Mouse (Mus musculus): Measurements from ENCODE around the gene Ppia. TPM values are rescaled to one million over a fixed set of nuclear protein-coding genes. Genes with fewer than 3 reads are reported as not detected.
"Not testable (repeated sequence)": the region's sequence is repeated elsewhere in the genome, so short reads cannot be mapped to it uniquely, and the experiment has no call there.

Ppia gene
- polyA plus RNA-seq, 1 experiment from 2014 or later, result 4,554 TPM

GRCm38 (mm10) chr11:6406251-6407161 lies 8.7 kb upstream of the Ppia start:
- Histone ChIP-seq H3K27ac (replicated peaks) (peak overlapping the region; percentile 80), H3K9ac (no peak overlapping the region; the same call in 1 of the 2 replicates), H3K4me1 (replicated peaks) (peaks cover 26% of the 10 kb centered on the region), H3K4me3 (no peak overlapping the region), H3K9me3 (no peaks in the 10 kb centered on the region), H3K36me3 (peaks cover 49% of the 10 kb centered on the region), H3K27me3 (no peaks in the 10 kb centered on the region), H3K4me2 (no peak overlapping the region)
- WGBS, result 48% methylated on average over 14 of the region's 14 CpGs
- ATAC-seq (ENCODE audit: low read depth), result peak; percentile 24; the same call in 1 of the 2 replicates

DNA sequence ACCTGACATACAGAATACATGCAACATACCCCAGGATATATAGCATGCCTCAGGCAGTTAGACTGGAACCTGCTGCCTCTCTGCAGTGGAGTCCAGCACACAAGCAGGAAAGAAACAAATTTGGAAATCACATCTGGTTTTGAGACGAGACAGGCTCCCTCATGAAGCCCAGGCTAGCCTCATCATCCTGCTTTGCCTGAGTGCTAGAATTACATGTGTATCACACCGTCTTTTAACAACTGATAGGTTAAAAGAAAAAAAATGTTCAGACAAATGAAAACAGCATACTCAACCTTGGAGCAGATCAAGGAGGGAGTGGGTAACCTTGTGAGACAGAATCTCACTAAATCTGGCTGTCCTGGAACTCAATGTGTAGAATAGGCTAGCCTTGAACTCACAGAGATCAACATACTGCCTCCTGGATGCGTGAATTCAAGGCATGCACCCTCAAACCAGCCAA lies 8.1 kb upstream of the Ppia start:
- no peaks in the 10 kb centered on the region for H3K9me3 ChIP-seq
- peaks cover 42% of the 10 kb centered on the region for H3K36me3 ChIP-seq
- H3K4me3 ChIP-seq, result no peak overlapping the region
- ATAC-seq (ENCODE audit: low read depth), result no peak
- peak overlapping the region; percentile 80 for H3K27ac ChIP-seq (replicated peaks)
- no peaks in the 10 kb centered on the region for H3K27me3 ChIP-seq
- peaks cover 26% of the 10 kb centered on the region for H3K4me1 ChIP-seq (replicated peaks)
- no peak overlapping the region for H3K9ac ChIP-seq
- no peak overlapping the region for H3K4me2 ChIP-seq
- 91% methylated on average over 3 of the region's 3 CpGs for WGBS

- Histone ChIP-seq H3K9ac (no peak overlapping the region), H3K4me1 (replicated peaks) (peaks cover 24% of the 10 kb centered on the region), H3K27me3 (no peaks in the 10 kb centered on the region), H3K4me3 (no peak overlapping the region), H3K4me2 (no peak overlapping the region), H3K9me3 (no peaks in the 10 kb centered on the region), H3K27ac (replicated peaks) (no peak overlapping the region), H3K36me3 (peaks cover 13% of the 10 kb centered on the region)
- WGBS, result 48% methylated on average over 5 of the region's 5 CpGs
- no peak for ATAC-seq (ENCODE audit: low read depth)
Observed at GRCm38 (mm10) chr11:6410050-6410602, 5.1 kb upstream of the Ppia start.

DNA sequence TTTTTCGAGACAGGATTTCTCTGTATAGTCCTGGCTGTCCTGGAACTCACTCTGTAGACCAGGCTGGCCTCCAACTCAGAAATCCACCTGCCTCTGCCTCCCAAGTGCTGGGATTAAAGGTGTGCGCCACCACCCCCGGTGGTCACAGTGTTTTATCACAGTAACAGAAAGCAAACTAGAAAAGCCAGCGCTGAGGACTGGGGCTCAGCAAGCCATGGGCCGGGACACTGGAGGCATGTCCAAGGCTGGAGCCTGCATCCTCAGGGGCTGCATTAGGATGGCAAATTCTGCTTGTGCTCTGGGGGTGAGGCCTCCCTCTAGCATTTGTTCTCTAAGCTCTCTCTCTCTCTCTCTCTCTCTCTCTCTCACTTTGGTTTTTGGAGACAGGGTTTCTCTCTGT lies 4.5 kb upstream of the Ppia start:
- H3K4me1 ChIP-seq (replicated peaks), result peaks cover 19% of the 10 kb centered on the region
- H3K4me2 ChIP-seq; H3K27ac ChIP-seq (replicated peaks); H3K27me3 ChIP-seq; ATAC-seq (ENCODE audit: low read depth); H3K9me3 ChIP-seq; H3K4me3 ChIP-seq; H3K36me3 ChIP-seq; H3K9ac ChIP-seq: not testable (repeated sequence)
- WGBS, result 91% methylated on average over 5 of the region's 5 CpGs

DNA sequence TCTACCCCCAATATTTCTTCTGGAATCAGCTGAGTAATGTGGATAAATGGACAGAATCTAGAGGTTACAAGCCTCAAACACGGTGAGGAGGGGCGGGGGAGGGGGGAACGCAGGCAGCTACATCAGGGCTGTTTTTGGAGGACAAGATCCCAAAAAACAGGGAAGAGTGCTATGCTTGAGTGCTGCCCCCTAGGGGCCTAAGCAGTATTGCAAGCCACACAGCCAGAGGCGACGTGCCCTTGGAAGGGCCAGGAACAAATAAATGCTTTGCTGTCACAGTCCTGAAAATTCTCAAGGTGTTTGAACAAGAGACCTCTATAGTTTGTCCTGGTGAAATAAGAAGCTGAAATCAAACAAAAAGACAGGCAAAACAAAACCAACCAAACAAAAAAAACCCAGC lies 3.6 kb upstream of the Ppia start:
- 4% methylated on average over 5 of the region's 5 CpGs for WGBS
- no peaks in the 10 kb centered on the region for H3K9me3 ChIP-seq
- no peak overlapping the region for H3K4me2 ChIP-seq
- ATAC-seq (ENCODE audit: low read depth), result no peak
- H3K27me3 ChIP-seq, result no peaks in the 10 kb centered on the region
- H3K36me3 ChIP-seq, result no peaks in the 10 kb centered on the region
- no peak overlapping the region for H3K9ac ChIP-seq
- H3K4me3 ChIP-seq, result no peak overlapping the region
- H3K4me1 ChIP-seq (replicated peaks), result peaks cover 10% of the 10 kb centered on the region
- no peak overlapping the region for H3K27ac ChIP-seq (replicated peaks)

DNA sequence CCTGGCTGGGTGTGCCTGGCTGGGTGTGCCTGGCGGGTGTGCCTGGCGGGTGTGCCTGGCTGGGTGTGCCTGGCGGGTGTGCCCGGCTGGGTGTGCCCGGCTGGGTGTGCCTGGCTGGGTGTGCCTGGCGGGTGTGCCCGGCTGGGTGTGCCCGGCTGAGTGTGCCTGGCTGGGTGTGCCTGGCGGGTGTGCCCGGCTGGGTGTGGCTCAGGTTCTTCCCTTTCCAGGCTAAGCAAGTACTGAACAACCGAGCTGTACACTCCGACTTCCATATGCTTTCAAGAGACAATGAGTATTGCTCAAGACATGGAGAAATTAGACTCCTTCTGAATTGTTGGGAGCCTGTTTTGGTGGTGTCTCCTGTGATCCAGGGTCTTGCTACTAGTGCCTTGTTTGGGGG lies 2.0 kb upstream of the Ppia start:
- 98% methylated on average over 12 of the region's 12 CpGs for WGBS

GRCm38 (mm10) chr11:6415551-6416404 lies 535 bp downstream of the Ppia start:
- peak; percentile 95 for ATAC-seq (ENCODE audit: low read depth)
- WGBS, result under 1% methylated on average over 75 of the region's 102 CpGs
- H3K4me2 ChIP-seq, result peak overlapping the region; percentile 75

More for the DNA sequence above, 2.0 kb upstream of the Ppia start:
- H3K4me2 ChIP-seq, result no peak overlapping the region
- no peak overlapping the region for H3K27ac ChIP-seq (replicated peaks)
- H3K27me3 ChIP-seq, result no peaks in the 10 kb centered on the region
- H3K4me3 ChIP-seq, result no peak overlapping the region
- ATAC-seq (ENCODE audit: low read depth), result no peak
- H3K4me1 ChIP-seq (replicated peaks), result peaks cover 25% of the 10 kb centered on the region
- peaks cover under 1% of the 10 kb centered on the region for H3K36me3 ChIP-seq
- no peaks in the 10 kb centered on the region for H3K9me3 ChIP-seq
- no peak overlapping the region for H3K9ac ChIP-seq

GRCm38 (mm10) chr11:6416405-6417034 lies 1.3 kb downstream of the Ppia start:
- H3K36me3 ChIP-seq, result peaks cover 29% of the 10 kb centered on the region
- peak; percentile 49 for ATAC-seq (ENCODE audit: low read depth)
- peak overlapping the region; percentile 75 for H3K4me2 ChIP-seq
- peak overlapping the region; percentile 96 for H3K27ac ChIP-seq (replicated peaks)
- WGBS, result under 1% methylated on average over 30 of the region's 30 CpGs
- H3K9ac ChIP-seq, result peak overlapping the region; percentile 94
- peak overlapping the region; percentile 82 for H3K4me3 ChIP-seq
- no peaks in the 10 kb centered on the region for H3K9me3 ChIP-seq
- peaks cover 31% of the 10 kb centered on the region for H3K4me1 ChIP-seq (replicated peaks)
- no peaks in the 10 kb centered on the region for H3K27me3 ChIP-seq

More at GRCm38 (mm10) chr11:6415551-6416404, 535 bp downstream of the Ppia start:
- Histone ChIP-seq H3K9me3 (no peaks in the 10 kb centered on the region), H3K4me1 (replicated peaks) (peaks cover 31% of the 10 kb centered on the region), H3K27ac (replicated peaks) (peak overlapping the region; percentile 96), H3K9ac (peak overlapping the region; percentile 94), H3K4me3 (peak overlapping the region; percentile 82), H3K36me3 (peaks cover 23% of the 10 kb centered on the region), H3K27me3 (no peaks in the 10 kb centered on the region)

GRCm38 (mm10) chr11:6417069-6417468 lies 1.8 kb downstream of the Ppia start:
- Histone ChIP-seq H3K4me3 (peak overlapping the region; percentile 82), H3K36me3 (peaks cover 32% of the 10 kb centered on the region), H3K27ac (replicated peaks) (no peak overlapping the region; the same call in 1 of the 2 replicates), H3K4me1 (replicated peaks) (peaks cover 31% of the 10 kb centered on the region), H3K9ac (peak overlapping the region; percentile 94), H3K9me3 (no peaks in the 10 kb centered on the region), H3K4me2 (peak overlapping the region; percentile 75), H3K27me3 (no peaks in the 10 kb centered on the region)
- ATAC-seq (ENCODE audit: low read depth), result no peak
- WGBS, result 34% methylated on average over 2 of the region's 2 CpGs

- Histone ChIP-seq H3K36me3 (peaks cover 36% of the 10 kb centered on the region), H3K27ac (replicated peaks) (no peak overlapping the region), H3K4me3 (peak overlapping the region; percentile 82), H3K4me2 (peak overlapping the region; percentile 75), H3K27me3 (no peaks in the 10 kb centered on the region), H3K9me3 (no peaks in the 10 kb centered on the region), H3K9ac (peak overlapping the region; percentile 94), H3K4me1 (replicated peaks) (peaks cover 31% of the 10 kb centered on the region)
- ATAC-seq (ENCODE audit: low read depth), result no peak
Observed at GRCm38 (mm10) chr11:6417490-6417889, 2.2 kb downstream of the Ppia start.

DNA sequence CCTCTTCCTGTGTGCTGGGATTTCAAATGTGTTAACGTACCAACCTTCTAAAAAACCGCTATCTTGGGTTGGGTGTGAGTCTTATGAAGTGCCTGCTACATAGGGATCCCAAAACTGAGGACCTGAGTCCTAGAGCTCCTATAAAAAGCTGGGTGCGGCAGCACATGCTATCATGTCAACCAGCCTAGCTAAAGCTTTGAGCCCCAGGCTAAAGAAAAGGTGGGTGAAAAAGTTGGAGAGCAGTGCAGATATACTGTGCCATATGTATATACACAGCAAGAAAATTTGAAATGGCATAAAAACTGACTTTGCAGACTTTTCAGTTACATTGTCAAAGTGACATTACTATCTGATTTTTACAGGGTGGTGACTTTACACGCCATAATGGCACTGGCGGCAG lies 3.5 kb downstream of the Ppia start:
- Histone ChIP-seq H3K27me3 (no peaks in the 10 kb centered on the region), H3K4me1 (replicated peaks) (peaks cover 31% of the 10 kb centered on the region), H3K36me3 (peaks cover 49% of the 10 kb centered on the region), H3K9ac (no peak overlapping the region), H3K9me3 (no peaks in the 10 kb centered on the region), H3K4me3 (no peak overlapping the region), H3K27ac (replicated peaks) (no peak overlapping the region), H3K4me2 (peak overlapping the region; percentile 75)
- no peak for ATAC-seq (ENCODE audit: low read depth)
- 88% methylated on average over 5 of the region's 5 CpGs for whole genome bisulfite sequencing
